ENCODE assay signal across 8 mouse cellular contexts in genomic region chr4:146052536-146052935, GRCm38 (mm10). TPM values are rescaled to one million over a fixed set of nuclear protein-coding genes. Genes with fewer than 3 reads are reported as not detected.
"Had no signal": no experiment of that assay in that cellular context is flagged by ENCODE, and none has a peak within 500 bp of the region (broad histone marks: within the 10 kb centered on the region; RNA-seq: fewer than 3 reads in every experiment).

No protein-coding gene starts in this region.

RNA-seq across cellular contexts. Expression of gene Zfp987, which starts 44.6 kb away (rescaled TPM):
- polyA plus RNA-seq: lung, adult 2 months; lung, postnatal 0 days; macrophage; midbrain, embryonic 11.5 days; midbrain, embryonic 13.5 days; midbrain, embryonic 15.5 days; midbrain, postnatal 0 days; spleen, adult 2 months had no signal
